Mouse (Mus musculus) inflammation-experienced regulatory T-cells, adult 6 months (primary cell): ENCODE data around the gene Bod1. TPM values are rescaled to one million over a fixed set of nuclear protein-coding genes. Genes with fewer than 3 reads are reported as not detected.

Experiments
- ATAC-seq: one replicate; pipeline ENCODE4 v1.8.0; 2017
- polyA plus RNA-seq, 3 experiments: library from polyadenylated mRNA; unstranded; fragments of 100-300 nt; shearing (Covaris generic); gene quantifications; one replicate each; pipeline ENCODE4 v1.2.1; 2017

The Bod1 gene
- polyA plus RNA-seq, 3 experiments from 2014 or later, result 4.9 to 6.7 (median 5.8) TPM

DNA sequence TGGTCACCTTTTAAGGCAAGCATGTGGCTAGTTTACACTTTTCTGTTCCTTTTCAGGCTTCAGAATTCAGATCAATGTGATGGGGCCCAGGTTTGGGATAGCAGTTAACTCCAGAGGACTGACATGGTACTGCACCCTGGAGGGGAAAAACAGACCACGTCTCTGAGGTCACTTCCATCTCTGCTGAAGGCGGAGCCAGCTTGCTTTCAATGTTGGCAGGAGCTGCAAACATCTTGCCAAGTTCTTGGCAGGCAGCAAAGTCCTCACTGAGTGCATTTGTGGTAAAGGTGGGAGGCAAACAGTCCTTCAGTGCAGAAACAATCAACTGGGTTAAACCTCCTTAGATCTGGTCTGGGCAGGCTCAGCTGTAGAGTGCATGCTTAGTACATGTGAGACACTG lies 7.5 kb downstream of the Bod1 start:
- ATAC-seq, result no peak

DNA sequence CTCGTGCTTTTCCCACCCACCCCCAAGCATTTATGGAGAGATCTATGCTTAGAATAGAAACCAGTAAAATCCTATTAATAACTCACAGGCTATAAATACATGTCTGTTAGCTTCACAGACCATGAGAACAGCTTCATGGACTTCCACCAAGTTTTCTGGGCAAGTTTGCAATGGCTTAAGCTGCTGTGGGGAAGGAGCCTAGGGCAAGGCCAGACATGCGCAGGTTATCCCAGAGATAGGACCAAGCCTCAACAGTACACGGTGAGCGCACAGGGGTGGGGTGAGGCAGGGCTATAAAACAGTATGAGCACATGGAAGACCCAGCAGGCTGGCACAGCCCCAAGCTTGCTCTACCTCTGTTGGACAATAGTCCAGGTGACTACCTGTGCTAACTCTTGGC lies 8.2 kb downstream of the Bod1 start:
- no peak for ATAC-seq

DNA sequence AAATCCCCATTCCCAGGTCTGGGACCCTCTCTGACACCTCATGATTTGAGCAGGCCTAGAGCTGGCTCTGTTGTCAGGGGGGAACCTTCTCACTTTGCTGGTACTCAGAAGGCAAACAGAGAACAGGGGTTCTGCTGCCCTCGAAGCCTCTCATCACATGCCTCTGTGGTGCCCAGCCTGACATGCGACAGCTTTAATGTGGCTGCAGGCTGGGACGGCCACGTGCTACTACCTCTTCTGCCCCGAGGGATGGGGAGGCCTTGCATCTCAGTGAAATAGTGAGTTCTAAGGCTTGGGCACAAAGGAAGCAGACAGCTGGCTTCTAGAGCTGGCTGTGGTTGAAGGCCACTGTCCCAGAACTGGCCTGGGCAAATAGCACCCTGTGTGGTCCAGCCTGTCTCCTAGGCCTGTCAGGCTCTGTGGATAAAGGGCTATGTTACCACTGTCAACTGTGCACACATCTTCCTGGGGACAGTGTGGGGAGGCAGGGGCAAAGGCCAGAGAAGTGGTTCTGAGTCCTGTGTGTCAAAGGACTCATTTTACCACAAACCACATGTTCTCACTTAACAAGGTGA lies 8.7 kb downstream of the Bod1 start:
- no peak for ATAC-seq

DNA sequence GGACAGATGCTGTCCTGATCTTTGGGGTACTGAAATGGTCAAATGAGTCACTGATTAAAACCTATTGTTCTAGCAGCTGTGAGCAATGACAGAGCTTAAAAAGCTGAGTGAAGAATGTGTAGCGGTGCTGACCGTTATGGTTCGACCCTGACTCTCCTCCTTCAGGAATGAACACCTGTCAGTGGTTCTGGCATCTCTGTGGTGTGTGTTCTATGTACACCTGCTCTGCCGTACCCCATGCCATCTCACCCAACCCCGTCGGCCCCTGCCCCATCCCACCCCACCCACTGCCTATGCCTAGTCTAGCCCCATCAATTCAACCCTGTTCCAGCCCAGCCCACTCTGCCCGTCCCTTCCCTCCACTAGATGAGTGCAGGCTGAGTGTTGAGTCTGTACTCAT lies 9.5 kb downstream of the Bod1 start:
- ATAC-seq, result no peak

DNA sequence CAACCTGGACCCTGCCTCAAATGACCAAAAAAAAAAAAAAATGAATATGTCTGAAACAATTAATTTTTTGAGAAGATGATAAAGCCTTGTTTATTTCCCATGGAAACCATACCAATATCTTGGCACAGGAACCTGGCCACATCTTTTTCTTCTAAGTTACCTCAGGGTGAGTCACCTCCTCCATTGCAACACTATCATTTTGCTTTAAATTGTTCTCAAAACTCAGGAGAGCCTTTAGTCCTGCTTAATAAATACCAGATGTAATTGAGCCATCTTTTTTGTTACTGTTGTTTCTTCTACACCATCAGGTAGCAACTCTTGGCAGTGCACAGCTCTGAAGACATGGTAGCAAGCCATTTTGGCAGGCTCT lies 13.9 kb downstream of the Bod1 start:
- ATAC-seq, result no peak

DNA sequence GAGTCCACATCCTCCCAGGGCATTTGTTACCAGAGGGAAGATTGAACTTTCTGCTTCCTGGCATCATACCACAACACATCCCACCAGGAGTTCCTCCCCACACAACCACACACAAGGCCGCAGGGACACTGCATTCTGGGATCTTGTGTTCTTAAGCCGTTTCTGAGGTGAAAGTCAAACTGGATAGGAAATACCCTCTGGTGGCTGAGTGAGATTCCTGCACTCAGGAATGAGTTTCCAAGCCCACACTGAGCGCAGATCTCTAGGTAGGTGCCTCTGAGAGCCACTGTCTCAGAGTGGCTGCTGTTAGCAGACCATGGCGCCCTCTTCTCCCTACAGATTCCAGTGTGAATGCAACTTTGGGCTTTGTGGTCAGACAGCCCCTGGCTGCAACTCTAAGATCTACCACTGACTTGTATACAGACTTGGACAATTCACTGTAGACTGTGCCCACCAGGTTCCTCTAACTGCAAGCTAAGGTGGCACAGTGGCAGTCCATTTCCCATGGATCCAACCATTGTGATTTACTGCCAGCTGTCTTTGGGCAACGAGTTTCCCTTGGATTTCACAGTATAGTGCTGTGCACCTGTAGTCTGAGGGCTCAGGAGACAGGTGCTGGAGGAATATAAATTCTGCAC lies 14.4 kb downstream of the Bod1 start:
- no peak for ATAC-seq

DNA sequence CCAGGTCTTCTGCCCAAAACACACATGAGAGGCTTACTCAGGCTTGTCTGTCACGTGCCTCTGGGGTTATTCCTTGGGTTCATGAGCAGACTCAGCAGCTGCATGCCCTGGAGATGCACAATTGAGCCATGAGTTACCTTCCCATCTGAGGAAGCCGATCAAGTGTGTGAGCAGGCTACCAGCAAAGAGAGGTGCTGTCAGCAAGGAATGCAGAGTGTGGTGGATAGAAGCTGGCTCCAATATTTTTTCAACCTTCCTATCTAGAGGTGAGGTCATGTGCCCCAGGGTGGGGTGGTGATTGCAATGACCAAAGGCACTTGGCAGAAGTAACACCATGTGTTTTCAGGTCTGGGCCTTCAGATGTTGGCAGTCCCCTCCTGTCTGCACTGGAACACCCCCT lies 22.2 kb downstream of the Bod1 start:
- ATAC-seq, result no peak

DNA sequence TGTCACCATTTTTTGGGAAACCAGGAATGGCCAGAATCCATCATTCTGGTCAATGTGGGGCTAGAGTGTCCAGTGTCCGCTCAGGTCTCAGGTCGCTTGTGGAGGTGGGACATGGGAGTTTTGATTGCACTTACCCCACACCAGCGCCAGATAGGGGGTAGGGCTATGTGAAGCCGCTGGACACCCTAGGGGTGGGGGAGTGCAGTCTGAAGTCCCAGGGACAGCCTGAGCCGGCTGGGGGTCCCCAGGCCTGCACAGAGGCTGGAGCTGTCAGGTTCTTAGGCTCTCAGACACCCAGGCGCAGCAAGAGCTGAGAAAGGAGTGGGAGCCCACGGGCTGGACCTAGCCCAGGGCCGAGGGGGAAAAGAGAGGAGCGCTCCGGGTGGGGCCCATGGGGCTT lies 24.4 kb downstream of the Bod1 start:
- no peak for ATAC-seq

DNA sequence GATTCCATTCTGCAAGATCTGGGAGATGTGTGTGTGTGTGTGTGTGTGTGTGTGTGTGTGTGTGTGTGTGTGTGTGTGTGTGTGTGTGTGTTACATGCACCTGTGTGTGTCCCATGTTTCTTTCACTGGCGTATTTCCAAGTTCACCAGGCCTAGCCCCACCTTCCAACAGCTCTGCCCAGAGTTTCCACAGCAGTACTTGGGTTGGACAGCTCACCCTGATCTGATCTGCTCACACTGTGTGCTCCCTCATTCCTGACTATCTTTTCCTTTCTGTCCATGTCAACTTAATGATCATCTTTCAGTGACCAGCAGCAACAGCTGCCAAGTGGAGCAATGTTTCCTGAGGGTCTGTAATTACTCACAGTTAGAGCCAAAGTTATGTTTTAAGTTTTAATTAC lies 25.1 kb downstream of the Bod1 start:
- no peak for ATAC-seq

DNA sequence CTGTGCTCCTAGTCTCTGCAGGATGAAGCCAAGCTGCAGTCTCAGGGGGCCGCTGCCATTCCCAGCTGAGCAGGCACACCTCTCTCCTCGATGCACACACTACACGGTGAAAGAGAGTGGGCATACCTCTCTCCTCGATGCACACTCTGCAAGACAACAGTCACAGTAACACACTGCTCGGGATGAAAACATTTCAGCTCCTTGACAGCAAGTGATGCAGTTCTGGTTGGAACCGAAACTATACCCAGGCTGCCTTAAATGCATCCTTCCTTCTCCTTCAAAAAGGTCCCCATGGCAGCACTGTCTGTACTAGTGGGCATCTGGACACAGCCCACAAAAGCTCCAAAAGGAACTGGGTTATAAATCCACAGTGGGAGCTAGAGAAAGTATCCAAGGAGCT lies 28.6 kb downstream of the Bod1 start:
- ATAC-seq, result no peak

DNA sequence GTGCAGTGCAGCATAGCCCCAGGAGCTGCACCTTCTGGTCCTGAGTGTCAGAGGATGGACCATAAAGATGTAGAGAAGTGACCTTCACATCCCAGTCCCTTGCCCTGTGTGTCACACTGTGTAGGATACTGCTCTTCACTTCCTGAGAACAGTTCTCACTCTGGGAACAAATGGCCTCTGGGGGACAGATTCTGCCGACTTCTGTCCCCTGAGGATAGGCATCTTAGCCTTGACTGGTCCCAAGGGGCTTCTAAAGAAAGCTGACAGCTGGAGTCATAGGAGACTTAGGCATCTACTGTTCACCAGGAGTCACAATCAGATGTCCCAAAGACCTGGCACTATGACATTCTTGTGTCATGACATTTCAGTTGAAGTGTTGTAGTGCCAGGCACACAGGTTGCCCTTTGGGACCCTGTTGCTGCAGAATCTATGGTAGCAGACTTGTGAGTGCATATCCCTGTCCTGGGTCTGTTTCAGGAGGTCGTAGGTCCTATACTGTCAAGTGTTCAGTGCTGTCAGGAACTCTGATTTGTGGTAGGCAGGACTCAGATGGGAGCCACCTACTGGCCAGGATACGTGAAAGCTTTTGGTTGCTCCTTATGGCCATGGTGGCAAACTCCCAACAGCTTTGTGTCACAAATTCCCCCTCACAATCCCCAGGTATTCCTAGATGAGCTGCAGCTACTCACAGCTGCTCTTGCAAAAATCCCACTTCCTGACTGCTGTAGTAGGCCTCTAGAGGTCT lies 30.4 kb downstream of the Bod1 start:
- no peak for ATAC-seq

DNA sequence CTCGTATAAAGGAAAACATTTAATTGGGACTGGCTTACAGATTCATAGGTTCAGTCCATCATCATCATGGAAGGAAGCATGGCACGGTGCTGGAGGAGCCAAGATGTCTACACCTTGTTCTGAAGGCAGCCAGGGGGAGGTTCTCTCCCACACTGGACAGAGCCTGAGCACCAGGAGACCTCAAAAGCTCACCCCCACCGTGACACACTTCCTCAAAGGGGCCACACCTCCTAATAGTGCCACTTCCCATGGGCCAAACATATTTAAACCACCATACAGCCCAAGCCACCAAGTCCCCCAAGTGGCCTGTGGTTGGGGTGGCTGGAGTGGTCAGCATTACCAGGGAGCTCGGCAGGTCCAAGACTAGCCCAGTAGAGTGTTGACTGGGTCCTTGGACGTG lies 31.5 kb downstream of the Bod1 start:
- no peak for ATAC-seq

DNA sequence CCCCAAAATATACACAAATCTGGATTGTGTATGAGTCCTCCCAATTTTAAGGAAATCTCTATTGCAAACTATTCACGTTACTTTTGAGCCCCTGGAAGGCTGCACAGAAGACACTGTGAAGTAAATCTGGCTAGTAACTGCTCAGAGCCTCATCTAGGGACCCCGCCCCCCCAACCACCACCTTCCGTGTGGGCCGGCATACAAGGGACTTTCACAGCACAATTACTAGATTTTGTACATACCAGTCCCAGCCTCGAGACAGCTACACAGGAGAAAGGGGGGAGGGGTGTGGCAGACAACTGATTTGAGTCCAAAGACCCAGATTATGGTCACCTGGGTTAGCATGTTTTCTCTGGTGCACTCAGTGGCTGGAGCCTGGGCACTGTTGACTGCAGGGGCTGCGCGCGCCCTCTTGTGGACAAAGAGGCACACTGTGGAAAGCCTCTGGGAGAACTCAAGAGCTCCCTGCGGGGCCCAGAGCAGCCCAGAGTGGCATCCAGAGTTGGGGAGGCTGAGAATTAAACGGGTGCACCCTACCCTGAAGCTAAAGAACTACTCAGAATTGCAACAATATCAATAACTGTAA lies 33.8 kb downstream of the Bod1 start:
- no peak for ATAC-seq

DNA sequence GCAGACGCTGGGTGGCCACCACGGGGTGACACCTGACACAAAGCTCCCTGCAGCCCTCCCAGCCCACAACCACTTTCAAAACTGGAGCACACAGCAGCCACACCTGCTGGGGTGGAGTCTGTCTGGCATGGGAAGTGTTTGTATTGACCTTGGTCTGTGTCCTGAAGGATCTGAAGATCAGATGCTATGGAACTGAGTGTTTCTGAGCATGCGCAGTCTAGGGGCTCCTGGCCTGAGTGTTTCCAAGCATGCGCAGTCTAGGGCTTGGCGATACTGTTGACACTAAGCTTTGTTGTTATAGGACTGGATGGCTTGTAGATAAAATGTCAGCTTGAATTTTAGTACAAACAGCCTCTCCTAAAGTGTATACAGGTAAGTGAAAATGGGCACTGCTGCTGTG lies 43.0 kb downstream of the Bod1 start:
- no peak for ATAC-seq

DNA sequence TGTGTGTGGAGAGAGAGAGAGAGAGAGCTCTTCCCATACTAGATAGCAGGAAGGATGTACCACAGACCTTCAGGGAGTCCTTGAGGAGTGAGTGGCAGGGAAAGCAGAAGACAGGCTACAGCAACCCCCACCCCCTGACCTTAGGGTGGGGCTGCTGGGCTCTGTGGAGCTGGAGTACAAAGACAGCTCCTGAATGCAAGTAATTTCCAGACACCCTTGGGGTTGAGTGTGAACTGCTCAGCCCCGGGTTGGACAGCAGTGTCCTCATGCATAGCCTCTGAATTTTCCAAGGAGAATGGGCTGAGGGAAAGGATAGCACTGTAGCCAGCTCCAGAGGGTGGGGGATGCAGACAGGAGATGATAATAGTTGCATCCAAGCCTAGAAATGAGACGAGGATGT lies 50.9 kb downstream of the Bod1 start:
- no peak for ATAC-seq

DNA sequence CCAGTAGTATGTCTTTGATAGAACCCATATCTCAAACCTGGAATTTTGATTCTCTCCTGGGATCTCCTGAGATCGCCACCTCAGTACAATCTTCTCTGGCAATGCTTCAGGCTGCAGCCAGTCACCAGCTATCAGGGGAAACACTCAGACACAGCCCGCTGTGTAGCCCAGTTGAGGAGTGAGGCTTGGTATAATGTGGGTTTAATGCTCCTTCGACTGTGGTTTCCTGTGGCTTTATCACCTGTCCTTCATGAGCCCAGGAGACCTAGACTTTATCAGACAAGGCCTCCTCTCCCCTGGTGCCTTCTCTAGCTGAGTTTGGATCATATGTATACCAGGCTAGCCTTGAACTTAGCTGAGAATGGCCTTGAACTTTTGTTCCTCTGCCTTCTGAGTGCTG lies 53.9 kb downstream of the Bod1 start:
- ATAC-seq, result no peak

DNA sequence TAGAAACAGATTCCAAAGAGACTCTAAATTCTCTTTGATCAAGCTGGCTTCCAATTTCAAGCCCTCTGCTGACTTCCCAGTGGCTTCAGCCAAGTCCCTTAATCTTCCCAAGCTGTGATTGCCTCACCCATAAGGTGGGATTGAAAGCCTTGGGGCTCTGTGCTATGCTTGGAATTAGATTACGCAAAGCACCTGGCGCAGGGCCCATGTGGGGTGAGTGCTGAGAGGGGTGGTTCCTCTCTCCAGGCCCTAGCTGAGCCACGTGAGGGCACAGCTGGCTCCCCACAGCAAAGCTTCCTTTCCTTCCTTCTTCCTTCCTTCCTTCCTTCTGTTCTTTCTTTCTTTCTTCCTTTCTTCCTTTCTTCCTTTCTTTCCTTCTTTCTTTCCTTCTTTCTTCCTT lies 54.4 kb downstream of the Bod1 start:
- ATAC-seq, result no peak

DNA sequence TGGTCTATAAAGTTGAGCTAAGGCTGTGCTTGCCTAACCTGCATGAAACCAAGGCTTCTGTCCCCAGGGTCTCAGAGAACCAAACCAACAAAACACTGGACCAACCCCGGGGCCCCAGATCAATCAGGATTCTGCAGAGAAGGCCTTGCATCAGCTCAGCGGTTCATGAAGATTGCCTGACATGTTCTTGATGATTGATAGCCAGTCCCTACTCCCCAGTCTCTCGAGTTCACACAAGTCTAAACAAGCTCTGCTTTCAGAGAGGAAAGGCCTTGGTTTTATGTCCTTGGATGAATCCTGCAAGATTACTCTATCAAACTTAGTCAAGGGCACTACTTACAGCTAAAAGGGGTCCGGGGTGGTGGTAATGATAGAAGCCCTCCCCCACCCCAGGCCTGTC lies 55.0 kb downstream of the Bod1 start:
- ATAC-seq, result no peak

Other genes with a start within 250 kb of the Bod1 start
- gene Cpeb4, start 200.3 kb upstream of the Bod1 start, polyA plus RNA-seq, result 1 to 10 TPM; 5.3 to 7.4 (median 7.0) TPM